Mouse (Mus musculus) pancreas, adult 10 weeks (tissue): ENCODE results near the gene Lrrc4c. TPM values are rescaled to one million over a fixed set of nuclear protein-coding genes. Genes with fewer than 3 reads are reported as not detected.

Experiments
- polyA plus RNA-seq: library from polyadenylated mRNA; stranded (reverse); fragments of 350-450 nt; fragmentation: Illumina TruSeq; extraction: RNeasy Lipid Tissue Mini Kit (QIAGEN cat#74804); gene quantifications from one replicate; pipeline ENCODE4 v1.2.3, GENCODE M21; 2015; ENCODE audit warnings: low read depth, low replicate concordance; ENCODE audit not compliant: insufficient read depth

Gene Lrrc4c
- polyA plus RNA-seq, result 0.54 TPM

DNA sequence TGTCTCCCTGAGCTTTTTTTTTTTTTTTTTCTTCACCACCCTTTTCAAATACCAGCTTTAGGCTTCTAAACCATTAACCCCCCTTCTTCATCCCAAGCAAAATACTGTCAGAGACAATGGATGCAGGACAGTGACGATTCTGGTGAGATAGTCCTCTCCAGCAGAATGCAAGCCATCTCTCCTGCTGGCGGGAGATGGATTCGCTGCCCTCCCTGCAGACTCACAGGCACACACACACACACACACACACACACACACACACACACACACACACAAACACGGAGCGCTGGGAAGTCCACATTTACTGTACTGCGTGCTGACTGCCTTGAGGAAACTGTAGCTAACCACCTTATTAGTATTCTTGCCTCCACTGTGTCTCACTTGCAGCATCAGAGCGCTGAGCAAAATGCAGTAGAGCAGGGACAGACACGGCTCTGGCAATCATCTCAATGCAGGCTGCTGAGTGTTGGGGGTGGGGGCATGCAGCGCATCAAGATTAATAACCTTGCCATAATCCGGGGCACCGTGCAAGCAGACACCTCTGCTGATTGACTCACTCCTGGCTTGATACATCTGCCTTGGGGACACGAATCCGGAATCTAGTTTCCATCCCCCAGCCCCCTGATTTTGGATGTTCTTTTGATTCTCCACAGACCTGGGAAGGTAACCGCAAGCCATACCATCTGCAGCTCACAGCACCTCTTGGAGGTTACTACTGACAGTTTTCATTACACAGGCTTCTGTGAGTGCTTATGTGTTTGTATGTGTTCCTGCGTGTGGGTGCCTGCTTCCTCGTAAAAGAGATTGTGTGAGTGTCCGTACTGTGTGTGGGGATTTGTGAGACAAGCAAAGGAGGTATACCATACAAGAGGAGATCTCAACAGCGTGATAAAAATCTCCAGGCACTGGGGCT is at the start of gene Lrrc4c:
Lrrc4c (plus strand) TSS at position 783 of the 913 bp plus-strand sequence.

